Mouse (Mus musculus) cerebellum, adult 2 months (tissue): ENCODE measurements around the gene Srsf4.

Source experiments
- CTCF ChIP-seq: fragments of 200-500 bp; IDR thresholded peaks from 2 replicates; pipeline ENCODE4 v1.5.1; 2011; ENCODE audit warnings: low read depth, mild to moderate bottlenecking, control low read depth, low read length, moderate library complexity, borderline replicate concordance; ENCODE audit not compliant: insufficient read depth
- POLR2A ChIP-seq: fragments of 200-500 bp; IDR thresholded peaks from 2 replicates; pipeline ENCODE4 v1.6.1; 2011; ENCODE audit warnings: low read length, control low read depth, borderline replicate concordance; ENCODE audit not compliant: insufficient read depth

DNA sequence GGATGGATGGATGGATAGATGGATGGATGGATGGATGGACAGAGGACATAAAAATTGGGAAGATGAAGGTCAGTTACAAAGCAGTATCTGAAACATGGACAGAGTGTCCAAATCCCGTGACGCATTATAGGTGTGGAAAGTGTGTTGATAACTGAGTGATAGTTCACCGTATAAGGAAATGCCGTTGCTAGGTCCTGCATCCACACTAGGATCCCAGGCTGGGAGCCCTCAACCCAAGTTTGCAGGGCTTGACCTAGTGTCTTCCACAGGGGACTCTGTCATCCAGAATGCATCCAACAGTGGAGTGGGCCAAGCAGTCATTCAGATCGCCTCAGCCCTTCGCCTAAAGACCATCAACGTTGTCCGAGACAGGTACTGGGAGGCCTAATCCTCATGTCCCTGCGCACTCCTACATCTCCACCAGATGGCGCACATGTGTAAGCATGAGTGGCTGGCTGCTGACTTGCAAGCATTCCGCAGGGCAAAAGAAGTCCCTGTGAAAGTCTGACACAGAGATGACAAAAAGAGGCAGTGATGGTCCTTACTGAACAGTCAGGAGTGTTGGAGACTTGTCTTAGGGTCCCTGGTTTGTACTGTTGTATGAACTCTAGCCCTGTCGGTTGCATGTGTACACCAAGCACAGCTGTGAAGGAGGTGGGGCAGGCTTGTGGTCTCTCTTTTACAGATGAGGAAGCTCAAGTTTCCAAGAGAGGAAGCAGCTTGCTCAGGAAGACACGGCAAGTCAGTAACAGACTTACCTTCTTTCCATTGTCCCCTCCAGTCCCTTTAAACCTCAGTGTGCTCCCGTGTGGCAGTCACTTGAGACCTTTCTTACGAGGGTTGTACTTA lies 12.7 kb upstream of the Srsf4 start:
- TF ChIP-seq CTCF (peak; percentile 96), POLR2A (no peak)
